Mouse (Mus musculus) embryonic facial prominence, embryonic 12.5 days (tissue): ENCODE data around the gene Olfr281. TPM values are rescaled to one million over a fixed set of nuclear protein-coding genes. Genes with fewer than 3 reads are reported as not detected.

Source experiments
- ATAC-seq: fragments of 200-750 bp; cut with Nextera tagmentation; 2 replicates; pipeline ENCODE4 v1.8.0; 2017; ENCODE audit not compliant: insufficient number of reproducible peaks, insufficient read depth, low FRiP score, low TSS enrichment
- H3K27ac ChIP-seq: fragments of 300-500 bp; sonication (generic); 2 replicates; pipeline ENCODE4 v1.5.1; 2016; ENCODE audit warnings: mild to moderate bottlenecking
- H3K27me3 ChIP-seq: fragments of 300-500 bp; sonication (generic); 2 replicates; pipeline ENCODE4 v1.6.1; 2016; ENCODE audit warnings: mild to moderate bottlenecking, moderate library complexity
- H3K36me3 ChIP-seq: fragments of 300-500 bp; sonication (generic); 2 replicates; pipeline ENCODE4 v1.6.1; 2016; ENCODE audit warnings: mild to moderate bottlenecking
- H3K4me1 ChIP-seq: fragments of 300-500 bp; sonication (generic); 2 replicates; pipeline ENCODE4 v1.6.1; 2016
- H3K4me2 ChIP-seq: fragments of 300-500 bp; sonication (generic); replicated peaks from 2 replicates; pipeline ENCODE4 v1.6.1; 2016; ENCODE audit warnings: mild to moderate bottlenecking, moderate library complexity
- H3K4me3 ChIP-seq: fragments of 300-500 bp; sonication (generic); 2 replicates; pipeline ENCODE4 v1.5.1; 2016; ENCODE audit warnings: mild to moderate bottlenecking
- H3K9ac ChIP-seq: fragments of 300-500 bp; sonication (generic); 2 replicates; pipeline ENCODE4 v1.6.1; 2016; ENCODE audit warnings: mild to moderate bottlenecking, moderate library complexity
- H3K9me3 ChIP-seq: fragments of 300-500 bp; sonication (generic); 2 replicates; pipeline ENCODE4 v1.6.1; 2016; ENCODE audit warnings: mild to moderate bottlenecking, moderate library complexity
- WGBS: fragments of 180-500 bp; shearing (Covaris S2); methylation state at CpG from one replicate; pipeline ENCODE4 v1.1.7; 2016; 5-methylcytosine and 5-hydroxymethylcytosine counted together
- polyA plus RNA-seq: library from polyadenylated mRNA; unstranded; fragments of >200 nt; fragmentation: Nextera tagmentation; extraction: Ambion mirVana; gene quantifications from 2 replicates; pipeline ENCODE4 v1.2.1, GENCODE M21; 2016

The Olfr281 gene
- polyA plus RNA-seq, 1 experiment from 2014 or later, result 0.05 TPM

DNA sequence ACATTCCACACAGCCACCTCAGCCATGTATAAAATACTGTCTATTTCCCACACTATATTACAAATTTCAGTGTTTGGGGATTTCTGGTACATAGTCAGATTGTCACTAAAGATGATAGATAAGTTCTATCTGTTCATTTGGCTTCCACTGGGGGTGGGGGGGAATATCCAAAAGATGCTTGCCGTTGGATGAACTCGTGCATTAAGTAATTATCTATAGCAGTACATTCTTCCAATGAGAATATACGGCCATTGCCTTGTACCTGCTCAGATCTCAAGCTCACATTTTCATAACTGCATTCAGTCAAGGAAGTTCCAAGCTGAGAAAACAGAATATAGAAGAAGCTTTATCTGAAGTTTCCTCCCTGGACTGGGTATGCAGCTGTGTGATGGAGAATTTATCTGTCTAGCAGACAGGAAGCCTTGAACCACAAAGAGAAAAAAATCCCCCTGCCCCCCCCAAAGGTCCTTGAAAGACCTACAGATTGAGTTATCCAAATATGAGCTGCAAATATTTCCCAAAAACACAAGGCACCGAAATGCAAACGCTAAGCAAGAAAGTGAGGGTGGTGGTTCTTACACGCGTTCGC is 34.1 kb downstream of the Olfr281 start:
- no peak for ATAC-seq
- H3K4me2 ChIP-seq, result no peak overlapping the region
- H3K36me3 ChIP-seq, result no peaks in the 10 kb centered on the region
- no peak overlapping the region for H3K9ac ChIP-seq
- 95% methylated on average over 8 of the region's 8 CpGs for WGBS
- no peaks in the 10 kb centered on the region; the same call in 1 of the 2 replicates for H3K9me3 ChIP-seq
- H3K4me1 ChIP-seq, result no peaks in the 10 kb centered on the region
- no peak overlapping the region for H3K4me3 ChIP-seq
- no peak overlapping the region for H3K27ac ChIP-seq
- H3K27me3 ChIP-seq, result no peaks in the 10 kb centered on the region

DNA sequence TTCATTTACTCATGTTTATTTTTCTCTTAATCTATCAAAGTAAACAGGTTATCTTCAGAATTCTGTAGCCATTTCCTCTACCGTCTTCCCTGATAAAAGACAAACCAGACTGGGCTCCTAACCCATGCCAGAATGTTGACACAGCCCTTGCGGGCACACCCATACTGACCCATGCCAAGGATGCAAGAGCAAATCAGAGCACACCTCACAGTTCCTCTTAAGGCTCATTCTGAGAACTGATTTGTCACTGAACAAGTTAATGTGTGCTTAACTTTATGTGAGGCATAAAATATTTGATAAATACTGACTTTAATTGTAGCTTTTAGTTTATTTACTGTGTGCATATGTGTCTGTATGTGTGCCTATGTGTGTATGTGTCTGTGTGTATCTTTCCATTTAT is 38.9 kb downstream of the Olfr281 start:
- no peak overlapping the region for H3K27ac ChIP-seq
- no peak overlapping the region for H3K4me3 ChIP-seq

DNA sequence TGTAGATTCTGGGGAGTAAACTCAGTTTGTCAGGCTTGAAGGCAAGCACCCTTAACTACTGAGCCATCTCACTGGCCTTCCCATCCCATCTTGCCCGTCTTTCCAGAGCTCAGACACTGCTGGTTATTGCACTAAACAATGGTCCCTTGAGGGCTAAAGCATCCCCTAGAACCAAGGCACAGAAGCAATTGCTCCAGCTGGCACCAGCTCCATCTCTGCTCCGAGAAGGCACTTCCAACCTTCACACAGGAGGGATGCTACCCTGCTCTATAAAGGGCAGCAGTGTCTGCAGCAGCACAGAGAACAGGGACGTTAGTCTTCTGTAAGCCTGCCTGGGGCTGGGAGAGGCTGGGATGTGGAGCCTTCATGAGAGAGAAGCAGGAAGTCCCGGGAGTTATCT is 39.7 kb downstream of the Olfr281 start, which contains the start of gene Olfr279:
Olfr279 (plus strand) TSS at position 301 of the 400 bp plus-strand sequence.
- no peak within 1 kb of the TSS for H3K4me2 ChIP-seq
- no peak for ATAC-seq

More for the DNA sequence above, 38.9 kb downstream of the Olfr281 start:
- Histone ChIP-seq H3K9me3 (no peaks in the 10 kb centered on the region; the same call in 1 of the 2 replicates), H3K36me3 (no peaks in the 10 kb centered on the region), H3K9ac (no peak overlapping the region), H3K27me3 (no peaks in the 10 kb centered on the region), H3K4me1 (no peaks in the 10 kb centered on the region), H3K4me2 (no peak overlapping the region)
- ATAC-seq, result no peak
- WGBS, result 81% methylated on average over 2 of the region's 2 CpGs

DNA sequence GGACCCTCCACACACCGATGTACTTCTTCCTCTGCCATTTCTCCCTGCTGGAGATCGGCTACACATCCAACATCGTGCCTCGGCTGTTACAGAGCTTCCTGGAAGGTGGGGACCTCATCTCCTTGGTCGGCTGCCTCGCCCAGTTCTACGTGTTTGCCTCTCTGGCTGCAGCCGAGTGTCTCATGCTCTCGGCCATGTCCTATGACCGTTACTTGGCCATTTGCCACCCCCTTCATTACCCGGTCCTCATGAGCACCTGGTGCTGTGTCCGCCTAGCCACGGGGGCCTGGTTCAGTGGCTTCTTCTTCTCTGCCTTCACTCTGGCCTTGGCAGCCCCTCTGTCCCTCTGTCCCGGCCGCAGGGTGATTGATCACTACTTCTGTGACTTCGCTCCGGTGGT is 45.2 kb downstream of the Olfr281 start:
- ATAC-seq, result no peak
- Histone ChIP-seq H3K4me2 (no peak overlapping the region), H3K4me3 (no peak overlapping the region), H3K36me3 (no peaks in the 10 kb centered on the region), H3K27ac (no peak overlapping the region), H3K9me3 (no peaks in the 10 kb centered on the region), H3K9ac (no peak overlapping the region), H3K27me3 (no peaks in the 10 kb centered on the region), H3K4me1 (no peaks in the 10 kb centered on the region)
- 90% methylated on average over 17 of the region's 17 CpGs for WGBS

More for the DNA sequence above, 39.7 kb downstream of the Olfr281 start, which contains the start of gene Olfr279:
- H3K4me3 ChIP-seq, result no peak within 1 kb of the TSS
- H3K36me3 ChIP-seq, result no peaks in the 10 kb centered on the region
- no peaks in the 10 kb centered on the region; the same call in 1 of the 2 replicates for H3K9me3 ChIP-seq
- no peaks in the 10 kb centered on the region for H3K4me1 ChIP-seq
- no peak within 1 kb of the TSS for H3K27ac ChIP-seq
- no peaks in the 10 kb centered on the region for H3K27me3 ChIP-seq
- 36% methylated on average over 4 of the region's 4 CpGs for WGBS
- H3K9ac ChIP-seq, result no peak within 1 kb of the TSS

DNA sequence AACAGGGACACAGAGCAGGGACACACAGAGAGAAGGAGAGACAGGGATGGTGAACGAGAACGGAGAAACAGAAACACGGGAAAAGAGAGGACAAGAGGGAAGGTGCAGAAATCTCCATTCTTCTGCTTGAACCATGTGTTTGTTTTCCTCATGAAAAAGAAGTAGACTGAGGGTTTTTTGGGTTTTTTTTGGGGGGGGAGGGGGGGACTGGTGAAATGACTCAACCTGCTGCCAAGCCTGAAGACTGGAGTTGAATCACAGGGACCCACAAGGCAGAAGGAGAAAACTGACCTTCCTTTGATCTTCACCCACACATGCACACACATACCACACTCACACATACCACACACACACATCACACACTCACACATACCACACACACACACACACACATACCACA is 50.9 kb downstream of the Olfr281 start:
- Histone ChIP-seq H3K27me3 (0 out of 2 replicates have a peak, but pooled peaks cover 3% of the 10 kb centered on the region), H3K4me2 (no peak overlapping the region), H3K27ac (no peak overlapping the region), H3K4me1 (0 out of 2 replicates have a peak, but pooled peaks cover 3% of the 10 kb centered on the region), H3K4me3 (no peak overlapping the region), H3K9me3 (no peaks in the 10 kb centered on the region), H3K36me3 (no peaks in the 10 kb centered on the region), H3K9ac (no peak overlapping the region)
- WGBS, result 85% methylated on average over 3 of the region's 3 CpGs
- no peak for ATAC-seq

DNA sequence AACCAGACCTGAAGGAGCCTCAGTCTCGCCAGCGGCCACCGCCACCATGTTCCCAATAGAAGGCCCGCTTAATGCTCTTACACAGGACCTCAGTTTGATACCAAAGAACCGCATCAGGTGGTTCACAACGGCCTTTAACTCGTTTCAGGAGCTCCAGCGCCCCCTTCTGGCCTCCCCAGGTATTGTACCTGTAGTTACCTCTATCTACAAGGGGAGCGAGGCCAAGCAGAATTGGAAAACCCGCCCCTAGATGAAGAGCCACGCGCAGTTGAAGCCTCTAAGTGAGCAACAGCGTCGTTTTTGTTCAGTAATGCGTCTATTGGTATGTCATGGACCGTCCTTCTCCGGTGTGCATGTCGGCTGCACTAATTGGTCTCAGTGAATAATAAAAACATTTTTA is 52.1 kb downstream of the Olfr281 start:
- ATAC-seq, result no peak
- Histone ChIP-seq H3K36me3 (no peaks in the 10 kb centered on the region), H3K4me2 (no peak overlapping the region), H3K4me3 (no peak overlapping the region), H3K27ac (no peak overlapping the region), H3K9ac (no peak overlapping the region), H3K9me3 (no peaks in the 10 kb centered on the region), H3K4me1 (0 out of 2 replicates have a peak, but pooled peaks cover 3% of the 10 kb centered on the region), H3K27me3 (0 out of 2 replicates have a peak, but pooled peaks cover 3% of the 10 kb centered on the region)
- 11% methylated on average over 18 of the region's 18 CpGs for WGBS

DNA sequence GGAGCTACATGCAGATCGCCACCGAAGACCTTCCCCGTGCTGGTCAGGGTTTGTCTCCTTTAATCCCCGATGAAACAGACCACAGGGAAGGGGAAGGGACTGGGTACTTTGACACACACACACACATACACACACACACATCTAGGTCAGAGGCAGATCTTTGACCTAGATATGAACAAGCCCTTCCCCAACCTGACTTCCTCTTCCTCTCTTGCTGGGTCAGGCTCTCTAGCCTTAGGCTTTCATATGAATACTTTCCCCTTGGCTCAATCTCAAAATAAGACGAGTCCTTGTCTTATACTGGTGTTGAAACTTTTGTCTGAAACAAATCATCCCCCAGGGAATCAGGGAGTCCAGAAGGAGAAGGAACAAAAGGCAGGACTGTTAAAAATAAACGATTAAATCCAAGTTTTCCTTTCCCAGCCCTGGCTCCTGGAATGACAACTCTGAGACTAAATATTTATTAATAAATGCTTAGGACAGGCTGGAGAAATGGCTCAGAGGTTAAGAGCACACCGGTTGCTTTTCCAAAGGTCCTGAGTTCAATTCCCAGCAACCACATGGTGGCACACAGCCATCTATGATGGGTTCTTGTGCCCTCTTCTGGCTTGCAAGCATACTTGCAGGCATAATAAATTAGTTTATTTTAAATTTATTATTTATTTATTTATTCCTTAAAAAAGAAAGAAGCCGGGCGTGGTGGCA is 54.0 kb downstream of the Olfr281 start:
- Histone ChIP-seq H3K4me1 (peaks cover 10% of the 10 kb centered on the region; the same call in 1 of the 2 replicates), H3K27ac (no peak overlapping the region), H3K4me3 (no peak overlapping the region), H3K9me3 (no peaks in the 10 kb centered on the region), H3K9ac (no peak overlapping the region), H3K4me2 (no peak overlapping the region), H3K36me3 (no peaks in the 10 kb centered on the region), H3K27me3 (0 out of 2 replicates have a peak, but pooled peaks cover 3% of the 10 kb centered on the region)
- 78% methylated on average over 9 of the region's 9 CpGs for WGBS
- no peak for ATAC-seq

DNA sequence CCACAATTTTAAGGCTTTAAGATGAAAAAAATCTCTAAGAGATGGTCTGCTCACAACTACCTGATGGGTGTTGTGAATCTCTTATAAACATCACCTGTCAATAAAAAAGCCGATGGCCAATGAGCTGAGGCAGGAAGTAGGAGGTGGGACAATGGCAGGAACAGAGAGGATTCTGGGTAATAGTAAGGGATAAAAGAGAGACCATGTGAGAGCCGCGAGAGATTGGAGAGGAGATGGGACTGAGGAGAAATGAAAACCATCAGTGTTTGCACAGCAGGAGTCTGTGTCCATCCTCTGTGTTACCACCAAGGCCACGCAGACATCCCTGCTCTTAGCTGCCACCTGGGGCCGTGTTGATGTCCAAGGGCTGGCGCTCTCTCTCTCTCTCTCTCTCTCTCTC is 54.9 kb downstream of the Olfr281 start:
- Histone ChIP-seq H3K4me3 (no peak overlapping the region), H3K36me3 (no peaks in the 10 kb centered on the region), H3K4me1 (peaks cover 10% of the 10 kb centered on the region; the same call in 1 of the 2 replicates), H3K9me3 (no peaks in the 10 kb centered on the region), H3K9ac (no peak overlapping the region), H3K4me2 (no peak overlapping the region), H3K27ac (no peak overlapping the region), H3K27me3 (0 out of 2 replicates have a peak, but pooled peaks cover 3% of the 10 kb centered on the region)
- no peak for ATAC-seq
- WGBS, result 90% methylated on average over 6 of the region's 6 CpGs

DNA sequence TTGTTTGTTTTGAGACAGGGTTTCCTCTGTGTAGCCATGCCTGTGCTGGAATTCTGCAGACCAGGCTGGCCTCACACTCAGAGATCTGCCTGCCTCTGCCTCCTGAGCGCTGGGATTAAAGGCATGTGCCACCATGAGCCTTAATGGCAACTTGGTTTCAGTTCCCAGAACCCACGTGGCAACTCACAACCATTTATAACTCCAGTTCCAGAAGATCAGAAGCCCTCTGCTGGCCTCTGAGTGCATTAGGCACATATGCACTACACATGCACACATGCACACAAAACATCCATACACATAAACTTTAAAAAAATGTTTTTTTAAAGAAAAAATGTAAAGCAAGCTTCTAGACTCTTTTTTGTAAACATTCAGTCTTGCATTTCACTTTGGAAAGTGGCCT is 57.0 kb downstream of the Olfr281 start:
- 60% methylated on average over 2 of the region's 2 CpGs for WGBS
- ATAC-seq, result no peak

More for the DNA sequence above, 57.0 kb downstream of the Olfr281 start:
- peaks cover 9% of the 10 kb centered on the region; the same call in 1 of the 2 replicates for H3K4me1 ChIP-seq
- no peak overlapping the region for H3K9ac ChIP-seq
- no peak overlapping the region for H3K4me2 ChIP-seq
- no peaks in the 10 kb centered on the region for H3K36me3 ChIP-seq
- no peaks in the 10 kb centered on the region for H3K9me3 ChIP-seq
- H3K27me3 ChIP-seq, result 0 out of 2 replicates have a peak, but pooled peaks cover 3% of the 10 kb centered on the region
- H3K4me3 ChIP-seq, result no peak overlapping the region
- H3K27ac ChIP-seq, result no peak overlapping the region

Other genes with a start within 250 kb of the Olfr281 start
- not detected in 2 replicates for gene Gm44579, start 231.6 kb upstream of the Olfr281 start, polyA plus RNA-seq
- not detected in 2 replicates for gene Olfr287, start 231.5 kb upstream of the Olfr281 start, polyA plus RNA-seq
- not detected in 2 replicates for gene Olfr286, start 218.1 kb upstream of the Olfr281 start, polyA plus RNA-seq
- gene H1fnt, start 195.3 kb upstream of the Olfr281 start, polyA plus RNA-seq, result not detected in 2 replicates
- gene Zfp641, start 156.4 kb upstream of the Olfr281 start, polyA plus RNA-seq, result 1.0 and 1.2 TPM in 2 replicates
- not detected in 2 replicates for gene Olfr285, start 135.2 kb upstream of the Olfr281 start, polyA plus RNA-seq
- gene Olfr284, start 111.6 kb upstream of the Olfr281 start, polyA plus RNA-seq, result not detected in 2 replicates
- gene Olfr283, start 71.6 kb upstream of the Olfr281 start, polyA plus RNA-seq, result 0.10 TPM in 1 of 2 replicates, not detected in the other
- gene Olfr282, start 21.4 kb upstream of the Olfr281 start, polyA plus RNA-seq, result not detected in 2 replicates
- not detected in 2 replicates for gene OR5BS1P, start 17.3 kb downstream of the Olfr281 start, polyA plus RNA-seq
- gene Lalba, start 30.1 kb downstream of the Olfr281 start, polyA plus RNA-seq, result not detected in 2 replicates
- 0.12 TPM in 1 of 2 replicates, not detected in the other for gene Olfr279, start 39.8 kb downstream of the Olfr281 start, polyA plus RNA-seq
- 175 and 177 TPM in 2 replicates for gene Kansl2, start 81.7 kb downstream of the Olfr281 start, polyA plus RNA-seq
- 58.0 and 58.9 TPM in 2 replicates for gene Ccnt1, start 118.3 kb downstream of the Olfr281 start, polyA plus RNA-seq
- not detected in 2 replicates for gene 4930415O20Rik, start 118.4 kb downstream of the Olfr281 start, polyA plus RNA-seq
- 18.7 and 22.2 TPM in 2 replicates for gene Adcy6, start 157.5 kb downstream of the Olfr281 start, polyA plus RNA-seq
- 64.5 and 72.8 TPM in 2 replicates for gene Cacnb3, start 178.3 kb downstream of the Olfr281 start, polyA plus RNA-seq
- 28.8 and 29.8 TPM in 2 replicates for gene Ddx23, start 210.3 kb downstream of the Olfr281 start, polyA plus RNA-seq
- gene Rnd1, start 224.9 kb downstream of the Olfr281 start, polyA plus RNA-seq, result 0.57 and 0.91 TPM in 2 replicates